Mouse (Mus musculus) kidney, adult 11 months (tissue): ENCODE results near the gene Map3k12.

Experiments used
- DNase-seq: peaks from one replicate; pipeline ENCODE4 v3.0.0; 2022

Gene Map3k12

GRCm38 (mm10) chr15:102516728-102517404 lies at the start of gene Map3k12:
Map3k12 (minus strand) TSS chr15:102517064.
- peak; percentile 73 for DNase-seq

- no peak for DNase-seq
These were observed 46.8 kb upstream of the Map3k12 start for GRCm38 (mm10) chr15:102563681-102564080.

- DNase-seq = no peak
These were observed 46.2 kb upstream of the Map3k12 start for GRCm38 (mm10) chr15:102563061-102563460.

- no peak for DNase-seq
These were observed 45.6 kb upstream of the Map3k12 start for GRCm38 (mm10) chr15:102562491-102562890.

- no peak for DNase-seq
These were observed 40.7 kb upstream of the Map3k12 start for GRCm38 (mm10) chr15:102557580-102557979.

GRCm38 (mm10) chr15:102555581-102555980 lies 38.7 kb upstream of the Map3k12 start:
- DNase-seq = no peak

- DNase-seq = no peak
These were observed 35.7 kb upstream of the Map3k12 start for GRCm38 (mm10) chr15:102552599-102552998.

GRCm38 (mm10) chr15:102547478-102547877 lies 30.6 kb upstream of the Map3k12 start:
- no peak for DNase-seq

- peak; percentile 39 for DNase-seq
These were observed 30.0 kb upstream of the Map3k12 start for GRCm38 (mm10) chr15:102546677-102547427.

GRCm38 (mm10) chr15:102546246-102546645 lies 29.4 kb upstream of the Map3k12 start:
- DNase-seq = no peak

GRCm38 (mm10) chr15:102544801-102545200 lies 27.9 kb upstream of the Map3k12 start:
- DNase-seq = no peak

- no peak for DNase-seq
These were observed 17.1 kb upstream of the Map3k12 start for GRCm38 (mm10) chr15:102533926-102534325.

GRCm38 (mm10) chr15:102532106-102532900 lies 15.4 kb upstream of the Map3k12 start:
- no peak for DNase-seq

- DNase-seq = no peak
These were observed 14.7 kb upstream of the Map3k12 start for GRCm38 (mm10) chr15:102531586-102531985.

GRCm38 (mm10) chr15:102530566-102530965 lies 13.7 kb upstream of the Map3k12 start:
- no peak for DNase-seq

- DNase-seq = no peak
These were observed 11.5 kb upstream of the Map3k12 start for GRCm38 (mm10) chr15:102528396-102528795.

GRCm38 (mm10) chr15:102527936-102528335 lies 11.1 kb upstream of the Map3k12 start:
- no peak for DNase-seq

- DNase-seq = no peak
These were observed 9.5 kb upstream of the Map3k12 start for GRCm38 (mm10) chr15:102526111-102527002.

GRCm38 (mm10) chr15:102524892-102525485 lies 8.1 kb upstream of the Map3k12 start, which contains the start of gene Npff:
Npff (minus strand) TSS chr15:102524942.
- no peak for DNase-seq

GRCm38 (mm10) chr15:102521480-102521879 lies 4.6 kb upstream of the Map3k12 start:
- DNase-seq = no peak

- no peak for DNase-seq
These were observed 3.6 kb upstream of the Map3k12 start for GRCm38 (mm10) chr15:102520416-102520815.
